Mouse (Mus musculus) spleen, adult 2 months (tissue): ENCODE measurements at regions not wholly inside any gene's neighbourhood (a gene's known extent, or its start where the extent isn't known, plus 50 kb on each side); places are given as distances from the start of the nearest gene placed in this dataset.

Source experiments
- CTCF ChIP-seq: fragments of 200-500 bp; IDR thresholded peaks from 2 replicates; pipeline ENCODE4 v1.5.1; 2011; ENCODE audit warnings: mild to moderate bottlenecking, inconsistent platforms; ENCODE audit not compliant: insufficient read depth, insufficient read length, insufficient replicate concordance; ENCODE audit errors: extremely low read depth
- POLR2A ChIP-seq: fragments of 200-500 bp; IDR thresholded peaks from 2 replicates; pipeline ENCODE4 v1.6.1; 2011; ENCODE audit warnings: low read depth, low read length, inconsistent platforms

DNA sequence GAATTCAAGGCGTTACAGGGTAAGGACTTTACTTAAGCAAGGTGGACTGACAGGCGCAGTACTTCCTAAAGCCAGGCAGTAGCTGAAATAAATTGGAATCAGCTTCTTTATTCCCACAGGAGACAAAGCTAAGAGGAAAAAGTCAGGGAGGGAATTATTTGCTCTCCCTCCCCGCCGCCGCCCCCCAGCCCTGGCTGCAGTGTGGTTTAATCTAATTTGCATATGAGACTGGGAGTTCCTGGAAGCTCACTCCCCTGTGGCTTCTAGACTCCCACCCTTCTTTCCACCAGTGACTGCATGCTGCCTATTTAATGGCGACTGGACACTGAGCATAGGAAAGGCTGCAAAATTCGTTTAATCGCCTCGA lies 2292.7 kb upstream of the Gm7489 start:
- TF ChIP-seq CTCF (no peak), POLR2A (no peak)
